ENCODE assay signal across 23 mouse cellular contexts in genomic region chr2:80688261-80688660, GRCm38 (mm10).
A peak's percentile ranks its signal among the peaks of the same experiment; 100 is the strongest.
DNase-seq lines count a peak whose midpoint lies in the region; ATAC-seq and TF ChIP-seq lines count a peak whose summit lies in the region.
"Had no signal": no experiment of that assay in that cellular context is flagged by ENCODE, and none has a peak within 500 bp of the region (broad histone marks: within the 10 kb centered on the region; RNA-seq: fewer than 3 reads in every experiment).

No protein-coding gene starts in this region.

- peak; percentile 53 for DNase-seq in kidney, postnatal 0 days (ENCODE audit: low spot score)
- DNase-seq in kidney, adult 18-20 months: no peak
- DNase-seq in Muller cell, postnatal 12 days (ENCODE audit: inconsistent ontology term): peak; percentile 11
- DNase-seq in ovary, postnatal 10 days (ENCODE audit: low spot score): no peak
- no peak for DNase-seq in kidney, adult 2 months
- DNase-seq: adrenal gland, adult 8-10 months; adrenal gland, postnatal 14 days; adrenal gland, postnatal 36 days; cerebellum, adult 11-12 months; cerebellum, adult 2 months; cerebellum, adult 9-10 months; cerebellum, postnatal 10 days; cerebellum, postnatal 25 days had no signal

- ATAC-seq in kidney, postnatal 0 days (replicated peaks; ENCODE audit: low FRiP score, low read depth): no peak
- ATAC-seq: activated CD4-positive, CD25-positive, alpha-beta regulatory T cell, adult 4 months; CD4-positive, CD25-positive, alpha-beta regulatory T cell, adult 4 months; forebrain, embryonic 13.5 days; forebrain, embryonic 15.5 days had no signal

- no peaks in the 10 kb centered on the region for H3K36me3 ChIP-seq in kidney, postnatal 0 days (ENCODE audit: insufficient read depth, low read length)
- no peaks in the 10 kb centered on the region for H3K36me3 ChIP-seq in kidney, adult 2 months (ENCODE audit: control insufficient read depth, insufficient read depth, low read length)
- H3K36me3 ChIP-seq: embryonic facial prominence, embryonic 10.5 days; embryonic facial prominence, embryonic 12.5 days; forebrain, embryonic 15.5 days; G1E had no signal

- no peak overlapping the region for H3K9ac ChIP-seq in kidney, postnatal 0 days (ENCODE audit: low read depth, low read length)
- H3K9ac ChIP-seq: embryonic facial prominence, embryonic 12.5 days; forebrain, embryonic 13.5 days; forebrain, embryonic 15.5 days had no signal

- no peak overlapping the region for H3K4me3 ChIP-seq in kidney, postnatal 0 days (replicated peaks; ENCODE audit: low read depth, low read length)
- no peak overlapping the region for H3K4me3 ChIP-seq in embryonic fibroblast, embryonic 13.5 days (ENCODE audit: insufficient read depth, low read length)
- no peak overlapping the region for H3K4me3 ChIP-seq in kidney, adult 2 months (ENCODE audit: insufficient read depth, low read depth, low read length)
- H3K4me3 ChIP-seq: embryonic facial prominence, embryonic 10.5 days; embryonic facial prominence, embryonic 12.5 days; erythroblast, embryonic 14.5 days; forebrain, embryonic 13.5 days; forebrain, embryonic 15.5 days had no signal

- H3K27ac ChIP-seq in kidney, postnatal 0 days: no peak overlapping the region
- H3K27ac ChIP-seq in embryonic fibroblast, embryonic 13.5 days (ENCODE audit: insufficient read depth, low read length): peak overlapping the region; percentile 90; the same call in 1 of the 2 replicates
- H3K27ac ChIP-seq in kidney, adult 2 months (ENCODE audit: insufficient read depth, low read depth, low read length): no peak overlapping the region
- H3K27ac ChIP-seq: embryonic facial prominence, embryonic 10.5 days; embryonic facial prominence, embryonic 12.5 days; forebrain, embryonic 13.5 days; forebrain, embryonic 15.5 days had no signal

- WGBS in kidney, postnatal 0 days: 42% methylated on average over 4 of the region's 4 CpGs
- 41% methylated on average over 4 of the region's 4 CpGs for WGBS in kidney, adult 2 months

- no peaks in the 10 kb centered on the region for H3K4me1 ChIP-seq in kidney, postnatal 0 days (replicated peaks; ENCODE audit: insufficient read depth, low read length)
- no peaks in the 10 kb centered on the region; the same call in 1 of the 2 replicates for H3K4me1 ChIP-seq in embryonic fibroblast, embryonic 13.5 days (ENCODE audit: control insufficient read depth, insufficient read depth, low read length)
- H3K4me1 ChIP-seq in kidney, adult 2 months (ENCODE audit: control insufficient read depth, insufficient read depth, low read length): no peaks in the 10 kb centered on the region
- H3K4me1 ChIP-seq: embryonic facial prominence, embryonic 10.5 days; embryonic facial prominence, embryonic 12.5 days; forebrain, embryonic 13.5 days; forebrain, embryonic 15.5 days had no signal

- no peaks in the 10 kb centered on the region for H3K27me3 ChIP-seq in kidney, postnatal 0 days (ENCODE audit: insufficient read depth, low read length)
- H3K27me3 ChIP-seq in kidney, adult 2 months (replicated peaks; ENCODE audit: control insufficient read depth, insufficient read depth, low read length): no peaks in the 10 kb centered on the region
- H3K27me3 ChIP-seq: CH12.LX; embryonic facial prominence, embryonic 12.5 days; forebrain, embryonic 13.5 days; forebrain, embryonic 15.5 days had no signal

- H3K9me3 ChIP-seq in kidney, postnatal 0 days (replicated peaks; ENCODE audit: low read length): no peaks in the 10 kb centered on the region
- H3K9me3 ChIP-seq: embryonic facial prominence, embryonic 10.5 days; embryonic facial prominence, embryonic 12.5 days; forebrain, embryonic 13.5 days; forebrain, embryonic 15.5 days; G1E had no signal

- H3K4me2 ChIP-seq in kidney, postnatal 0 days (ENCODE audit: low read length): no peak overlapping the region
- H3K4me2 ChIP-seq: embryonic facial prominence, embryonic 12.5 days; forebrain, embryonic 13.5 days; forebrain, embryonic 15.5 days had no signal

- TF ChIP-seq CTCF in kidney, postnatal 0 days (IDR thresholded peaks at IDR 0.05; ENCODE audit: low read depth): no peak
- no peak for TF ChIP-seq CTCF in embryonic fibroblast, embryonic 13.5 days (IDR thresholded peaks at IDR 0.05; ENCODE audit: borderline replicate concordance, insufficient read depth, low read length)
- TF ChIP-seq CTCF in kidney, adult 2 months (conservative IDR thresholded peaks at IDR 0.05; ENCODE audit: insufficient read depth, insufficient read length, low read depth, low read length): no peak

- TF ChIP-seq POLR2A in embryonic fibroblast, embryonic 13.5 days (IDR thresholded peaks at IDR 0.05; ENCODE audit: low read depth, low read length): no peak
- TF ChIP-seq POLR2A in kidney, adult 2 months (IDR thresholded peaks at IDR 0.05; ENCODE audit: low read depth, low read length): no peak

Comparison
In these comparisons a context has a peak if more than half of its experiments do, and no peak if none do; other contexts are left out.
1. DNase-seq: peak in kidney, postnatal 0 days (single experiment) and Muller cell, postnatal 12 days (single experiment); none in kidney, adult 18-20 months (single experiment), ovary, postnatal 10 days (single experiment) and kidney, adult 2 months (single experiment).